Mouse (Mus musculus) limb, embryonic 13.5 days (tissue): ENCODE measurements at regions not wholly inside any gene's neighbourhood (a gene's known extent, or its start where the extent isn't known, plus 50 kb on each side); places are given as distances from the start of the nearest gene placed in this dataset.

ENCODE experiments used
- ATAC-seq: fragments of 200-750 bp; cut with Nextera tagmentation; 2 replicates; pipeline ENCODE4 v1.8.0; 2017; ENCODE audit warnings: low read depth, moderate number of reproducible peaks, moderate TSS enrichment; ENCODE audit not compliant: low FRiP score
- H3K27ac ChIP-seq: fragments of 300-500 bp; sonication (generic); 2 replicates; pipeline ENCODE4 v1.5.1; 2015; ENCODE audit warnings: inconsistent platforms, mild to moderate bottlenecking, moderate library complexity
- H3K27me3 ChIP-seq: fragments of 300-500 bp; sonication (generic); 2 replicates; pipeline ENCODE4 v1.6.1; 2015; ENCODE audit warnings: mild to moderate bottlenecking, inconsistent platforms
- H3K36me3 ChIP-seq: fragments of 300-500 bp; sonication (generic); 2 replicates; pipeline ENCODE4 v1.6.1; 2015; ENCODE audit warnings: inconsistent platforms, mild to moderate bottlenecking, moderate library complexity
- H3K4me1 ChIP-seq: fragments of 300-500 bp; sonication (generic); 2 replicates; pipeline ENCODE4 v1.6.1; 2015; ENCODE audit warnings: inconsistent platforms
- H3K4me2 ChIP-seq: fragments of 300-500 bp; sonication (generic); replicated peaks from 2 replicates; pipeline ENCODE4 v1.6.1; 2015; ENCODE audit warnings: inconsistent platforms, mild to moderate bottlenecking, moderate library complexity
- H3K4me3 ChIP-seq: fragments of 300-500 bp; sonication (generic); 2 replicates; pipeline ENCODE4 v1.5.1; 2015; ENCODE audit warnings: moderate library complexity, mild to moderate bottlenecking, inconsistent platforms
- H3K9ac ChIP-seq: fragments of 300-500 bp; sonication (generic); 2 replicates; pipeline ENCODE4 v1.6.1; 2015; ENCODE audit warnings: mild to moderate bottlenecking, inconsistent platforms
- H3K9me3 ChIP-seq: fragments of 300-500 bp; sonication (generic); 2 replicates; pipeline ENCODE4 v1.6.1; 2016; ENCODE audit warnings: inconsistent platforms
- WGBS: fragments of 180-500 bp; shearing (Covaris S2); methylation state at CpG from one replicate; pipeline ENCODE4 v1.1.7; 2015; 5-methylcytosine and 5-hydroxymethylcytosine counted together

DNA sequence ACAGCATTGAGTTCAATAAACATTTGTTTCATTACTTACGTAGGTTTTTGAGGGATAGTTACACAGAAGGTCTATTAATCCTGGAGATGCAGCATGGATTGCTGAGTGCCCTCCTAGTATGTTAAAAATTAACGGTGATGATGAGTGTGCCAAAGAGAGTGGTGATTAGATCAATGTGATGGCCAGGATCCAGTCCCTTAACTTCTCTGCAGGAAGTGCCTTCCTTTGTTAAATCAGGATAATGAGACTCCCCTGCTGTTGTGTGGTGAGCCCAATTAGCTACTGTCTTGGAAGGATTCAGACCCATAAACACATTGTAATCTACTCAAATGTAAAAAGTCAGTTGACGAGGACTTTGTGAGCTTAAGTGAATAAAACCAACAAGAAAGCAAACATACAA is 100.1 kb upstream of the Auts2 start:
- no peak for ATAC-seq
- no peaks in the 10 kb centered on the region for H3K9me3 ChIP-seq
- H3K36me3 ChIP-seq, result no peaks in the 10 kb centered on the region
- no peak overlapping the region for H3K4me2 ChIP-seq
- H3K4me3 ChIP-seq, result no peak overlapping the region
- WGBS, result 59% methylated on average over 3 of the region's 3 CpGs
- H3K4me1 ChIP-seq, result no peaks in the 10 kb centered on the region
- H3K27ac ChIP-seq, result no peak overlapping the region
- peaks cover 7% of the 10 kb centered on the region; the same call in 1 of the 2 replicates for H3K27me3 ChIP-seq
- H3K9ac ChIP-seq, result no peak overlapping the region

- WGBS, result 22% methylated on average over 5 of the region's 5 CpGs
- ATAC-seq, result peak; percentile 59
- H3K27ac ChIP-seq, result no peak overlapping the region; the same call in 1 of the 2 replicates
Measured at GRCm38 (mm10) chr5:132633198-132633884, 90.2 kb upstream of the Auts2 start.

DNA sequence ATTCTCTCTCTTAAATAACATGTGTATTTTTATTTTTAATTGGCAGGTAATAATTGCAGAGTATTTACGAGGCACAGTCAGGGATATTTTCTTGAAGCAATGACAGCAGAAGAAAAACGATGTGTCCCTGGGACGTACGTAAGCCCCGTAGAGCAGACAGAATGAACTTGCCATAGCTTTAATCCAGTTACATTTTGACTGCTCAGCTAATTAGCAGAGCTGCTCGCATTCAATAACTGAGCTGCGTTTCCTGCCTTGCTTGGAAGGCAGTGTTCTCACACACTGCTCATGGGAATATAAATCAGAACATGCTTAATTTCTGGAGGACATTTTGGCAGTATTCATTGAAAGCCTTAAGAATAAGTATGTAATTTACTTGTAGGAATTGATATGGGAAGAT is 78.6 kb upstream of the Auts2 start:
- no peaks in the 10 kb centered on the region for H3K27me3 ChIP-seq
- H3K4me2 ChIP-seq, result no peak overlapping the region
- no peaks in the 10 kb centered on the region for H3K36me3 ChIP-seq
- H3K4me1 ChIP-seq, result peaks cover 7% of the 10 kb centered on the region; the same call in 1 of the 2 replicates
- peaks cover 2% of the 10 kb centered on the region; the same call in 1 of the 2 replicates for H3K9me3 ChIP-seq
- WGBS, result 26% methylated on average over 7 of the region's 7 CpGs
- no peak for ATAC-seq
- no peak overlapping the region for H3K27ac ChIP-seq
- H3K4me3 ChIP-seq, result no peak overlapping the region
- H3K9ac ChIP-seq, result no peak overlapping the region

More at GRCm38 (mm10) chr5:132633198-132633884, 90.2 kb upstream of the Auts2 start:
- Histone ChIP-seq H3K4me1 (peaks cover 9% of the 10 kb centered on the region; the same call in 1 of the 2 replicates), H3K4me3 (no peak overlapping the region), H3K27me3 (no peaks in the 10 kb centered on the region), H3K36me3 (no peaks in the 10 kb centered on the region), H3K9ac (no peak overlapping the region), H3K9me3 (peaks cover 8% of the 10 kb centered on the region), H3K4me2 (no peak overlapping the region)

DNA sequence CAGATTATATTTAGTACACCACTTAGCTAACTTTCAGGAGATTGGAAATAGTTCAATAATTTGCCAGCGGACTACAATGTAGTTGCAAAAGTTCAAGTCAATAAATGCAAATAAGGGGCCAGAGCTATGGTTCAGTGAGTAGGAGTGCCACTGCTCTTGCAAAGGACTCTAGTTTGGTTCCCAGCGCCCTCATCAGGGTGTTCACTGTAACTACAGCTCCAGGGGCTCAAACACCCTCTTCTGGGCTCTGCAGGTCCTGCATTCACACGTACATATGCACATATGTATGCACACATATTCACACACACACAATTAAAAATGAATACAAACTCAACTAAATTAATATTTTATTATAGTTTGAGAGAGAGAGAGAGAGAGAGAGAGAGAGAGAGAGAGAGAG is 74.1 kb upstream of the Auts2 start:
- Histone ChIP-seq H3K27me3 (no peaks in the 10 kb centered on the region; the same call in 1 of the 2 replicates), H3K36me3 (no peaks in the 10 kb centered on the region), H3K9me3 (peaks cover 6% of the 10 kb centered on the region; the same call in 1 of the 2 replicates), H3K27ac (no peak overlapping the region), H3K4me3 (no peak overlapping the region), H3K9ac (no peak overlapping the region), H3K4me1 (peaks cover 6% of the 10 kb centered on the region; the same call in 1 of the 2 replicates), H3K4me2 (no peak overlapping the region)
- 69% methylated on average over 3 of the region's 3 CpGs for WGBS
- ATAC-seq, result no peak

- Histone ChIP-seq H3K9ac (no peak overlapping the region), H3K4me2 (no peak overlapping the region), H3K27ac (no peak overlapping the region), H3K27me3 (peaks cover 6% of the 10 kb centered on the region; the same call in 1 of the 2 replicates), H3K4me1 (no peaks in the 10 kb centered on the region), H3K36me3 (no peaks in the 10 kb centered on the region), H3K9me3 (no peaks in the 10 kb centered on the region), H3K4me3 (no peak overlapping the region)
- no peak for ATAC-seq
- whole genome bisulfite sequencing, result 67% methylated on average over 4 of the region's 4 CpGs
Measured at GRCm38 (mm10) chr5:132609251-132609650, 66.1 kb upstream of the Auts2 start.

DNA sequence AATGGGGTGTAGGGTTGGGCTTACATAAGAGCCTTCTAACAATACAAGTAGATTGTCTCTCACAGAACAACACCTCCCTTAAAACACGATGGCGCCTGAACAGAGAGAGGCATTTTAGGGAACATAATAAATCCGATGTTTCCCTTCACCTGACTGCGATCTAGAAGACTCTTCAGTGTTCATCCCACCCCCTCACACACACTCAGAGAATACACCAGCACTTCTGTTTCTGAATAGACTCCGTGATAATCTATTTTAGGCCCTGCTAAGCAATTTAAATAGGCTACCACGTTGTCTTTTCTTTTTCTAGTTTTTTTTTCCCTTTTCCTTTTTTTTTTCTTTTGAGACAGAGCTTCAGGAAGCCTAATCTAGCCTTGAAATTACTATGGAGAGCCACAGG is 63.1 kb upstream of the Auts2 start:
- Histone ChIP-seq H3K4me3 (no peak overlapping the region), H3K36me3 (no peaks in the 10 kb centered on the region), H3K9me3 (no peaks in the 10 kb centered on the region), H3K4me1 (no peaks in the 10 kb centered on the region), H3K4me2 (no peak overlapping the region), H3K27ac (no peak overlapping the region), H3K27me3 (0 out of 2 replicates have a peak, but pooled peaks cover 4% of the 10 kb centered on the region), H3K9ac (no peak overlapping the region)
- no peak for ATAC-seq
- WGBS, result 72% methylated on average over 6 of the region's 6 CpGs

GRCm38 (mm10) chr5:132594796-132595195 is 51.7 kb upstream of the Auts2 start:
- no peak for ATAC-seq
- Histone ChIP-seq H3K27me3 (0 out of 2 replicates have a peak, but pooled peaks cover 5% of the 10 kb centered on the region), H3K4me1 (peaks cover 8% of the 10 kb centered on the region), H3K9ac (no peak overlapping the region), H3K36me3 (no peaks in the 10 kb centered on the region), H3K9me3 (no peaks in the 10 kb centered on the region), H3K4me3 (no peak overlapping the region), H3K27ac (no peak overlapping the region), H3K4me2 (no peak overlapping the region)
- WGBS, result 41% methylated on average over 6 of the region's 6 CpGs
